24 mouse cellular contexts compared by ENCODE assay signal in the genomic region with DNA sequence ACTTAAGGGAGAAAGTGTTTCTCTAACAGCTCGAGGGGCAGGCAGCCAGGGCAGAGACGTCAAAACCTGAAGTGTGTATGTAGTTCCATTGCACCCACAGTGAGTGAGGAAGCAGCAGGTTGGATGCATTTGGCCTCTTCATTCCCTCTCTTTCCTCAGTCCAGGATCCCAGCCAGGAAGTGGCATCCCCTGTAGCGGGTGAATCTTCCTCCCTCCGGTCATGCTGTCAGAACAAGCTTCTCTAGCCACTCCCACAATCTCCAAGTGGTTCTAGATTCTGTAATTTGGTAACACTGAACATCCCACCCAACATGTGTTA. TPM values are rescaled to one million over a fixed set of nuclear protein-coding genes. Genes with fewer than 3 reads are reported as not detected.
A peak's percentile ranks its signal among the peaks of the same experiment; 100 is the strongest.
DNase-seq lines count a peak whose midpoint lies in the region; ATAC-seq lines count a peak whose summit lies in the region.
"Had no signal": no experiment of that assay in that cellular context is flagged by ENCODE, and none has a peak within 500 bp of the region (broad histone marks: within the 10 kb centered on the region; RNA-seq: fewer than 3 reads in every experiment).

No protein-coding gene starts in this region.

- no peak overlapping the region for H3K9ac ChIP-seq in embryonic facial prominence, embryonic 13.5 days
- no peak overlapping the region for H3K9ac ChIP-seq in hindbrain, embryonic 14.5 days
- H3K9ac ChIP-seq in embryonic facial prominence, embryonic 15.5 days, result no peak overlapping the region
- no peak overlapping the region for H3K9ac ChIP-seq in hindbrain, embryonic 13.5 days
- H3K9ac ChIP-seq: embryonic facial prominence, embryonic 12.5 days; limb, embryonic 13.5 days; liver, embryonic 12.5 days had no signal

- 0 out of 2 replicates have a peak, but pooled peaks cover 2% of the 10 kb centered on the region for H3K36me3 ChIP-seq in embryonic facial prominence, embryonic 13.5 days
- H3K36me3 ChIP-seq in embryonic facial prominence, embryonic 10.5 days (replicated peaks), result peaks cover 12% of the 10 kb centered on the region
- H3K36me3 ChIP-seq in hindbrain, embryonic 10.5 days, result peaks cover 7% of the 10 kb centered on the region
- H3K36me3 ChIP-seq in hindbrain, embryonic 14.5 days (replicated peaks; ENCODE audit: control insufficient read depth, insufficient read depth), result no peaks in the 10 kb centered on the region
- H3K36me3 ChIP-seq in embryonic facial prominence, embryonic 15.5 days, result no peaks in the 10 kb centered on the region
- no peaks in the 10 kb centered on the region for H3K36me3 ChIP-seq in hindbrain, embryonic 13.5 days
- H3K36me3 ChIP-seq: embryonic facial prominence, embryonic 12.5 days; G1E had no signal

- H3K9me3 ChIP-seq in embryonic facial prominence, embryonic 13.5 days, result no peaks in the 10 kb centered on the region
- H3K9me3 ChIP-seq in embryonic facial prominence, embryonic 10.5 days, result no peaks in the 10 kb centered on the region
- no peaks in the 10 kb centered on the region; the same call in 1 of the 2 replicates for H3K9me3 ChIP-seq in hindbrain, embryonic 10.5 days
- no peaks in the 10 kb centered on the region for H3K9me3 ChIP-seq in hindbrain, embryonic 14.5 days (ENCODE audit: control insufficient read depth, low read length)
- no peaks in the 10 kb centered on the region for H3K9me3 ChIP-seq in embryonic facial prominence, embryonic 15.5 days (replicated peaks)
- H3K9me3 ChIP-seq in hindbrain, embryonic 13.5 days, result no peaks in the 10 kb centered on the region
- H3K9me3 ChIP-seq: embryonic facial prominence, embryonic 12.5 days; liver, embryonic 12.5 days had no signal

- peaks cover 78% of the 10 kb centered on the region for H3K4me1 ChIP-seq in embryonic facial prominence, embryonic 13.5 days
- H3K4me1 ChIP-seq in embryonic facial prominence, embryonic 10.5 days, result peaks cover 90% of the 10 kb centered on the region
- peaks cover 94% of the 10 kb centered on the region for H3K4me1 ChIP-seq in hindbrain, embryonic 10.5 days (replicated peaks)
- H3K4me1 ChIP-seq in hindbrain, embryonic 14.5 days (replicated peaks; ENCODE audit: control insufficient read depth, insufficient read depth, low read length), result peaks cover 17% of the 10 kb centered on the region; the same call in 1 of the 2 replicates
- H3K4me1 ChIP-seq in embryonic facial prominence, embryonic 15.5 days, result peaks cover 71% of the 10 kb centered on the region
- H3K4me1 ChIP-seq in hindbrain, embryonic 13.5 days (replicated peaks), result peaks cover 54% of the 10 kb centered on the region

- 76% methylated on average over 4 of the region's 4 CpGs for WGBS in embryonic facial prominence, embryonic 13.5 days
- 91% methylated on average over 4 of the region's 4 CpGs for WGBS in embryonic facial prominence, embryonic 10.5 days
- 86% methylated on average over 4 of the region's 4 CpGs for WGBS in hindbrain, embryonic 10.5 days
- 82% methylated on average over 4 of the region's 4 CpGs for WGBS in hindbrain, embryonic 14.5 days
- WGBS in embryonic facial prominence, embryonic 15.5 days, result 58% methylated on average over 4 of the region's 4 CpGs
- WGBS in hindbrain, embryonic 13.5 days, result 80% methylated on average over 4 of the region's 4 CpGs

- no peak for DNase-seq in embryonic facial prominence, embryonic 10.5 days (ENCODE audit: low spot score)
- no peak for DNase-seq in hindbrain, embryonic 10.5 days (ENCODE audit: low spot score)
- no peak for DNase-seq in hindbrain, embryonic 14.5 days (ENCODE audit: low spot score)
- DNase-seq in T-cell, adult 2 months (ENCODE audit: low spot score), result no peak
- no peak for DNase-seq in right cerebral cortex, adult 18-20 months
- DNase-seq: adrenal gland, adult 2 months; B cell, adult 2 months; heart, adult 11 months; kidney, adult 9 months; kidney, postnatal 14 days; lung, adult 18-20 months; lung, postnatal 10 days had no signal

- 0 out of 2 replicates have a peak overlapping the region, but pooled peaks have one; percentile 41 for H3K27ac ChIP-seq in embryonic facial prominence, embryonic 13.5 days
- H3K27ac ChIP-seq in embryonic facial prominence, embryonic 10.5 days (replicated peaks), result no peak overlapping the region; the same call in 1 of the 2 replicates
- H3K27ac ChIP-seq in hindbrain, embryonic 10.5 days, result peak overlapping the region; percentile 87
- H3K27ac ChIP-seq in hindbrain, embryonic 14.5 days, result no peak overlapping the region
- peak overlapping the region; percentile 17; the same call in 1 of the 2 replicates for H3K27ac ChIP-seq in embryonic facial prominence, embryonic 15.5 days (replicated peaks)
- peak overlapping the region; percentile 64; the same call in 1 of the 2 replicates for H3K27ac ChIP-seq in hindbrain, embryonic 13.5 days
- H3K27ac ChIP-seq: layer of hippocampus, adult 2 months; limb, embryonic 13.5 days; liver, embryonic 12.5 days had no signal

- no peaks in the 10 kb centered on the region for H3K27me3 ChIP-seq in embryonic facial prominence, embryonic 13.5 days
- no peaks in the 10 kb centered on the region; the same call in 1 of the 2 replicates for H3K27me3 ChIP-seq in embryonic facial prominence, embryonic 10.5 days (replicated peaks; ENCODE audit: low read depth, poor library complexity, severe bottlenecking)
- 0 out of 2 replicates have a peak, but pooled peaks cover 14% of the 10 kb centered on the region for H3K27me3 ChIP-seq in hindbrain, embryonic 10.5 days (ENCODE audit: insufficient read depth, poor library complexity, severe bottlenecking)
- H3K27me3 ChIP-seq in hindbrain, embryonic 14.5 days (ENCODE audit: control insufficient read depth, insufficient read depth, low read length), result no peaks in the 10 kb centered on the region
- H3K27me3 ChIP-seq in embryonic facial prominence, embryonic 15.5 days, result no peaks in the 10 kb centered on the region
- H3K27me3 ChIP-seq in hindbrain, embryonic 13.5 days, result peaks cover 8% of the 10 kb centered on the region; the same call in 1 of the 2 replicates
- H3K27me3 ChIP-seq: CH12.LX; embryonic facial prominence, embryonic 12.5 days; limb, embryonic 13.5 days; liver, embryonic 12.5 days; Patski had no signal

- no peak for ATAC-seq in embryonic facial prominence, embryonic 13.5 days (ENCODE audit: insufficient number of reproducible peaks, insufficient read depth, low FRiP score, low TSS enrichment, low read depth)
- ATAC-seq in hindbrain, embryonic 14.5 days (ENCODE audit: low FRiP score), result no peak
- no peak for ATAC-seq in embryonic facial prominence, embryonic 15.5 days (ENCODE audit: insufficient number of reproducible peaks, low FRiP score, low TSS enrichment, low read depth)
- no peak for ATAC-seq in hindbrain, embryonic 13.5 days (ENCODE audit: low FRiP score)
- ATAC-seq: intestine, embryonic 16.5 days; liver, embryonic 12.5 days; Patski had no signal

- H3K4me2 ChIP-seq in embryonic facial prominence, embryonic 13.5 days, result no peak overlapping the region
- no peak overlapping the region for H3K4me2 ChIP-seq in hindbrain, embryonic 14.5 days (replicated peaks)
- no peak overlapping the region for H3K4me2 ChIP-seq in embryonic facial prominence, embryonic 15.5 days (replicated peaks)
- no peak overlapping the region for H3K4me2 ChIP-seq in hindbrain, embryonic 13.5 days
- H3K4me2 ChIP-seq: embryonic facial prominence, embryonic 12.5 days; heart, embryonic 11.5 days; limb, embryonic 13.5 days; liver, embryonic 12.5 days had no signal

- H3K4me3 ChIP-seq in embryonic facial prominence, embryonic 13.5 days, result no peak overlapping the region
- no peak overlapping the region for H3K4me3 ChIP-seq in embryonic facial prominence, embryonic 10.5 days
- H3K4me3 ChIP-seq in hindbrain, embryonic 10.5 days, result no peak overlapping the region
- no peak overlapping the region for H3K4me3 ChIP-seq in hindbrain, embryonic 14.5 days (replicated peaks; ENCODE audit: low read length)
- H3K4me3 ChIP-seq in embryonic facial prominence, embryonic 15.5 days (replicated peaks), result no peak overlapping the region
- H3K4me3 ChIP-seq in hindbrain, embryonic 13.5 days, result no peak overlapping the region
- H3K4me3 ChIP-seq: embryonic facial prominence, embryonic 12.5 days; layer of hippocampus, adult 2 months; limb, embryonic 13.5 days; liver, embryonic 12.5 days had no signal

RNA-seq across cellular contexts. Expression of a gene that starts 52.6 kb away (rescaled TPM):
- 27.9 and 30.4 TPM in 2 replicates for polyA plus RNA-seq in embryonic facial prominence, embryonic 13.5 days (2015; fragmentation: Nextera tagmentation; extraction: Ambion mirVana)
- polyA plus RNA-seq in embryonic facial prominence, embryonic 10.5 days (2016; fragmentation: Nextera tagmentation; extraction: Ambion mirVana), result 44.2 and 47.2 TPM in 2 replicates
- 41.8 and 45.4 TPM in 2 replicates for polyA plus RNA-seq in hindbrain, embryonic 10.5 days (2016; fragmentation: Nextera tagmentation; extraction: Ambion mirVana)
- polyA plus RNA-seq in hindbrain, embryonic 14.5 days (2014; fragmentation: Nextera tagmentation; extraction: Ambion mirVana), result 24.4 and 29.4 TPM in 2 replicates
- polyA plus RNA-seq in embryonic facial prominence, embryonic 15.5 days (2015; fragmentation: Nextera tagmentation; extraction: Ambion mirVana), result 34.0 and 34.9 TPM in 2 replicates
- polyA plus RNA-seq in hindbrain, embryonic 13.5 days (2015; fragmentation: Nextera tagmentation; extraction: Ambion mirVana), result 26.6 and 27.8 TPM in 2 replicates
- polyA plus RNA-seq: G1E had no signal

Comparison
In these comparisons a context has a peak if more than half of its experiments do, and no peak if none do; other contexts are left out.
1. H3K27ac ChIP-seq: peak in embryonic facial prominence, embryonic 13.5 days (single experiment), hindbrain, embryonic 10.5 days (single experiment), embryonic facial prominence, embryonic 15.5 days (single experiment) and hindbrain, embryonic 13.5 days (single experiment); none in embryonic facial prominence, embryonic 10.5 days (single experiment) and hindbrain, embryonic 14.5 days (single experiment).